Mouse (Mus musculus) liver, postnatal 0 days (tissue): ENCODE results near the gene Grap.

ENCODE experiments used
- CTCF ChIP-seq: sonication (generic); IDR thresholded peaks from 2 replicates; pipeline ENCODE4 v1.5.1; 2016; ENCODE audit warnings: antibody characterized with exemption, low read depth
- EP300 ChIP-seq: IDR thresholded peaks from 2 replicates; pipeline ENCODE4 v1.6.1; 2016; ENCODE audit warnings: antibody characterized with exemption, low read depth, mild to moderate bottlenecking

DNA sequence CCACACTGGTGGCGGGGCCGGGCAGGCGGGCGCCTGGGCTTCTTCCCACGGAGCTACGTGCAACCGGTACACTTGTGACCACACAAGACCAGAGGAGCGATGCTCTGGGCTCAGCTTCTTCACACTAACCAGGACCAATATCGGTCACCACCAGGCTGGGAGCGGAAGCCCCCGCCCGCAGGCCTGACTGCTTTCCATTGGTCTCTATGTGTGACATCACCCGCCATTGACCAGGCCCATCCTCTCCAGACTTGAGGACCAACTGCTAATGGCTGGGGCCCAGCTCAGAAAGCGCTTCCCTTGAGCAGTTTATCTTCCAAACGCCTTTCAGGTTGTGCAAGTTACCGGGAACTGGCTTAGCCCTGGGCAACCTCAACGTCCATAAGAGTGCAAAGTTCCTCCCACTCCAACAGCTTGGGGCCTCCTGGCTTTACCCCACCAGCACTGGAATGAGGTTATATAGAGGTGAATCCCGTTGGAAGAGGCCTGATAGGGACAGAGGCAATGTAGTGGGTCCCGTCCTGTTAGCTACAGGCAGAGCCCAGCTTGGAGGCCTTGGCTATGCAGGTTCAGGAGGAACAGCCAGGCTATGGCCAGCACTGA lies 18.8 kb downstream of the Grap start:
- TF ChIP-seq CTCF (no peak), EP300 (no peak)
